Mouse (Mus musculus) midbrain, embryonic 12.5 days (tissue): ENCODE results near the gene Dhx32. TPM values are rescaled to one million over a fixed set of nuclear protein-coding genes. Genes with fewer than 3 reads are reported as not detected.

ENCODE experiments used
- ATAC-seq: fragments of 200-750 bp; cut with Nextera tagmentation; 2 replicates; pipeline ENCODE4 v1.8.0; 2017; ENCODE audit warnings: low read depth, moderate TSS enrichment, moderate library complexity; ENCODE audit not compliant: low FRiP score
- H3K27ac ChIP-seq: fragments of 300-500 bp; sonication (generic); replicated peaks from 2 replicates; pipeline ENCODE4 v1.5.1; 2016; ENCODE audit warnings: mild to moderate bottlenecking
- H3K27me3 ChIP-seq: fragments of 300-500 bp; sonication (generic); 2 replicates; pipeline ENCODE4 v1.6.1; 2016; ENCODE audit warnings: mild to moderate bottlenecking
- H3K36me3 ChIP-seq: fragments of 300-500 bp; sonication (generic); 2 replicates; pipeline ENCODE4 v1.6.1; 2016
- H3K4me1 ChIP-seq: fragments of 300-500 bp; sonication (generic); 2 replicates; pipeline ENCODE4 v1.6.1; 2016
- H3K4me2 ChIP-seq: fragments of 300-500 bp; sonication (generic); replicated peaks from 2 replicates; pipeline ENCODE4 v1.6.1; 2016; ENCODE audit warnings: mild to moderate bottlenecking, moderate library complexity
- H3K4me3 ChIP-seq: fragments of 300-500 bp; sonication (generic); 2 replicates; pipeline ENCODE4 v1.5.1; 2016; ENCODE audit warnings: mild to moderate bottlenecking
- H3K9ac ChIP-seq: fragments of 300-500 bp; sonication (generic); replicated peaks from 2 replicates; pipeline ENCODE4 v1.6.1; 2016; ENCODE audit warnings: mild to moderate bottlenecking, moderate library complexity
- H3K9me3 ChIP-seq: fragments of 300-500 bp; sonication (generic); 2 replicates; pipeline ENCODE4 v1.6.1; 2016; ENCODE audit warnings: mild to moderate bottlenecking
- WGBS: fragments of 180-500 bp; shearing (Covaris S2); methylation state at CpG from one replicate; pipeline ENCODE4 v1.1.7; 2016; 5-methylcytosine and 5-hydroxymethylcytosine counted together
- polyA plus RNA-seq: library from polyadenylated mRNA; unstranded; fragments of >200 nt; fragmentation: Nextera tagmentation; extraction: Ambion mirVana; gene quantifications from 2 replicates; pipeline ENCODE4 v1.2.1, GENCODE M21; 2016

The Dhx32 gene
- polyA plus RNA-seq, 1 experiment from 2014 or later, result 61.1 TPM

- no peak overlapping the region for H3K4me3 ChIP-seq
- no peaks in the 10 kb centered on the region for H3K27me3 ChIP-seq
- H3K9me3 ChIP-seq, result no peaks in the 10 kb centered on the region
- 81% methylated on average over 4 of the region's 4 CpGs for WGBS
- no peak for ATAC-seq
- H3K4me2 ChIP-seq, result no peak overlapping the region
- H3K27ac ChIP-seq, result no peak overlapping the region
- H3K36me3 ChIP-seq, result no peaks in the 10 kb centered on the region
- H3K9ac ChIP-seq, result no peak overlapping the region
- H3K4me1 ChIP-seq, result no peaks in the 10 kb centered on the region
Measured at GRCm38 (mm10) chr7:133679439-133679838, 103.1 kb downstream of the Dhx32 start.

DNA sequence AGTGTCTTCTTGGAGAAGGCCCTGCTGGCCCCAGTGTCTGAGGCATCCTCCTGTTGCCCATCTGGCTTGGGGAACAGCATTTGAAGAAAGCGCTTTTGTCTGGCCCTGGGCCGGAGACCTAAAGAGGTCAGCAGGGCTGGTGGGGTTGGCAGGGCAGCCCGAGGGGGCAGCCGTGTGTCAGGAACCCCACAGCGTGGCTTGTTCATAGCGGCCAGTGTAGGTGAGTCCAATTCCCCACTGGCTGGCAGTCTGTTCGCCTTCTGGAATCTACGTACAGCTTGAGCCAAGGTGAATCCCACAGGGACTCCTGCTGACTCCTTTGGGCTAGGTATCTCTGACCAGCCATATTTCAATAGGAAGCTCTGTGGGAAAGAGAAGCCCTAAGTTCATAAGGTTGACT is 103.8 kb downstream of the Dhx32 start:
- WGBS, result 89% methylated on average over 8 of the region's 8 CpGs

DNA sequence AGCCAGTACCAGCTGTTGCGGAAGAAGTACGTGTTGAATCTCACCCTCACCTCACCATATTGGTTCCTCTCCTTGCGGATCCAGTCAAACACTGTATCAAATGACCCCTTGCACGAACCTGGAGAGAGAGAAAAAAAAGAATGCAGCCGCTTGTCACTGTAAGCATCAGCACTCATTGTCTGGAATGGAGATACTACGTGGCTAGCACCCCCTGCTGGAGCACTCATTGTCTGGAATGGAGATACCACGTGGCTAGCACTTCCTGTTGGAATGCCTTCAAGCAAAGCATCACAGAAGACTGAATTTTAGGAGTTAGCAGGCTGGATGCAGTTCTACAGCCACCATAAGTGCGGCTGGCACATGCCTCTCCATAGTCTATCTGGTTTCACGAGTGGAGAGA is 106.5 kb downstream of the Dhx32 start:
- WGBS, result 70% methylated on average over 9 of the region's 9 CpGs
- no peak for ATAC-seq
- no peak overlapping the region for H3K27ac ChIP-seq

More for the DNA sequence above, 103.8 kb downstream of the Dhx32 start:
- Histone ChIP-seq H3K4me3 (no peak overlapping the region), H3K4me2 (no peak overlapping the region), H3K27me3 (no peaks in the 10 kb centered on the region), H3K27ac (no peak overlapping the region), H3K9ac (no peak overlapping the region), H3K9me3 (no peaks in the 10 kb centered on the region), H3K4me1 (no peaks in the 10 kb centered on the region), H3K36me3 (0 out of 2 replicates have a peak, but pooled peaks cover under 1% of the 10 kb centered on the region)
- no peak for ATAC-seq

More for the DNA sequence above, 106.5 kb downstream of the Dhx32 start:
- Histone ChIP-seq H3K4me2 (no peak overlapping the region), H3K4me1 (no peaks in the 10 kb centered on the region), H3K27me3 (no peaks in the 10 kb centered on the region), H3K9ac (no peak overlapping the region), H3K9me3 (no peaks in the 10 kb centered on the region), H3K36me3 (peaks cover 27% of the 10 kb centered on the region), H3K4me3 (no peak overlapping the region)

Other genes with a start within 250 kb of the Dhx32 start
- not detected in 2 replicates for gene Tex36, start 180.6 kb downstream of the Dhx32 start, polyA plus RNA-seq
- 32.2 and 33.0 TPM in 2 replicates for gene Edrf1, start 145.2 kb downstream of the Dhx32 start, polyA plus RNA-seq
- gene Mmp21, start 102.7 kb downstream of the Dhx32 start, polyA plus RNA-seq, result 0.09 TPM in 1 of 2 replicates, not detected in the other
- gene Bccip, start 73.4 kb downstream of the Dhx32 start, polyA plus RNA-seq, result 134 and 139 TPM in 2 replicates
- gene Uros, start 72.7 kb downstream of the Dhx32 start, polyA plus RNA-seq, result 38.1 and 39.9 TPM in 2 replicates
- 2.2 and 2.6 TPM in 2 replicates for gene Fank1, start 5.9 kb downstream of the Dhx32 start, polyA plus RNA-seq